Mouse (Mus musculus): ENCODE measurements around the gene Gja4.

Gja4 gene

DNA sequence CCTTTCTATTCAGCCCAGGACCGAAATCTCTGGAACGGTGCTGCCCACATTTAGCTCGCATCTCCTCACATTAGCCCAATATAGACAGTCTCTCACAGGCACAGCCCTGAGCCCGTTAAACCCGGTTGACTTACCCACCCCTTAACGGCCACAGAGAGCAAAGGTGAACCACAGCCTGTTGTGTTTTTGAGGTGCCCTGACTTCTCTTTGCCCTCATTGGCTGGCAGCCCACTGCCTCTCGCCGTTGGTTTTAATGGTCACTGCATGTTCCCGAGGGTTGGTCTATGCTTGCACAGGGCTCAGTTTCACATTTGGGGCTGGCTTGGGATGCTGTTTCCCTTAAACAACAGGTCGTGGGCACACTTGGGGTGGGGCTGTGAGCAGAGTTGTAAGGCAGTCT lies 10.5 kb upstream of the Gja4 start:
- WGBS, result 61% methylated on average over 10 of the region's 10 CpGs

GRCm38 (mm10) chr4:127323651-127324050 lies 9.8 kb upstream of the Gja4 start:
- WGBS, result 89% methylated on average over 3 of the region's 3 CpGs

DNA sequence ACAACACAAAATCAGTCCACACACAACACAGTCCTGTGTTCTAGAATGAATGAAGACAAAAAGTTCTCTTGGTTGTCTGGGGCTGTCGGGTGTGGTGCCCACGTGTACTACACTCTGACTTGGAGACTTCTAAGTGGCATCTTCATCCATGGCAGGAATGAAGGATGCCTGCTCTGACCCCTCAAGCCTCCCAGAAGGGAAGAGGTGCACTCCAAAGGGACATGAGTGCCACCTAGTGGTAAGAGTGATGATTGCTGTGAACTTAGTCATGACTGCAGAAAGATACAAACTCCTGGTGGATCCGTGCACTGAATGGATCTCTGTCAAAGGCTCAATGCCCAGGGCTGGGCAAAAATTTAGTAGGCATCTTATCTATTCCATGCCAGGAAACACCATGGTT lies 5.8 kb upstream of the Gja4 start:
- 5% methylated on average over 3 of the region's 3 CpGs for WGBS

DNA sequence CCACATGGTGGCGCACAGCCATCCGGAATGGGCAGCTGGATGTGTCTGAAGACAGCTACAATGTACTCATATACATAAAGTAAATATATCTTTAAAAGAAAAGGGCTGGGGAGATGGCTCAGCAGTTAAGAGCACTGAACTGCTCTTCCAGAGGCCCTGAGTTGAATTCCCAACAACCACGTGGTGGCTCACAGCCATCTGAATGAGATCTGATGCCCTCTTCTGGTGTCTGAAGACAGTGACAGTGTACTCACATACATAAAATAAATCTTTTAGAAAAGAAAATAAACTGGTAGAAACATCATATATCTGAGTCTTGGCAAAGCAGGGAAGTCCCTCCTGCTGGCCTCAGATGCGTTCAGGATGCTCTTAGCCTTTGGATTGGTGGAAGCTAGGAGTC lies 3.3 kb upstream of the Gja4 start:
- 57% methylated on average over 4 of the region's 4 CpGs for WGBS

- 90% methylated on average over 8 of the region's 8 CpGs for WGBS
Measured at GRCm38 (mm10) chr4:127315753-127316152, 1.9 kb upstream of the Gja4 start.

- WGBS, result 54% methylated on average over 9 of the region's 9 CpGs
Measured at GRCm38 (mm10) chr4:127314585-127314984, 746 bp upstream of the Gja4 start.

DNA sequence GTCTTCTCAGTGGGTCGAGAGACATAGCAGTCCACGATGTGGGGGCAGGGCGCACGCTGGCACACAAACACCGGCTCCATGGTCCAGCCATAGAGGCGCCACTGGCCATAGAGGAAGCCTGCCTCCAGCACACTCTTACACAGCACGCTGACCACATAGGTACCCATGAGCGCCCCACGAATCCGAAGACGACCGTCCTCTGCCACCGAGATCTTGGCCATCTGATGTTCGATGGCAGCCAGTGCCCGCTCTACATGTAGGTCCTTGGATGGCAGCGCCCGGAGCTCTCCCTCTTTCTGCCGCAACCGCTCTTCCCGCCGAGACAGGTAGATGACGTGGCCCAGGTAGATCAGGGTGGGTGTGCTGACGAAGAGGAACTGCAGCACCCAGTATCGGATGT lies 1.5 kb downstream of the Gja4 start:
- 77% methylated on average over 24 of the region's 24 CpGs for WGBS

- WGBS, result 78% methylated on average over 9 of the region's 9 CpGs
Measured at GRCm38 (mm10) chr4:127311561-127311960, 2.3 kb downstream of the Gja4 start.

DNA sequence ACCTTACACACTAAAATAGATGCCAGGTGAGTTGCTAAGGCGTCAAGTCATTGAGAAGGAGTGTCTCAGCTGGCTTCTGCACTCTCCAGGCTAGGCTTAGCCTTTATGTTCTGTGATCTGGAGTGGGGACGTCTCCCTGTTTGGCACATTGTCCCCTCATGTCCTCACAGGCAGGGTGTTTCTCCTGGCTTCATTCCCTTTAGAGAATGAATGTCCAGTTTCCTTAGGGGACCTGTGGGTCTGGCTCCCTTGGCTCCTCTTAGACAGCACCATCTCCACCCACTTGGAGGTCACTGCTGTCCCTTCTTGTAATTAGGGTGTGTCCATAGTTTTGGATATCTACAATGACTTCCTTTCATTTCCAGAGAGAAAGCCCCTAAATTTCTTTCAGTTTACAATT lies 6.9 kb downstream of the Gja4 start:
- WGBS, result 65% methylated on average over 2 of the region's 2 CpGs

GRCm38 (mm10) chr4:127303796-127304195 lies 10.0 kb downstream of the Gja4 start:
- WGBS, result 67% methylated on average over 3 of the region's 3 CpGs

GRCm38 (mm10) chr4:127300503-127300902 lies 13.3 kb downstream of the Gja4 start:
- WGBS, result 60% methylated on average over 5 of the region's 5 CpGs

- WGBS, result 87% methylated on average over 5 of the region's 5 CpGs
Measured at GRCm38 (mm10) chr4:127292631-127293030, 21.2 kb downstream of the Gja4 start.

GRCm38 (mm10) chr4:127289039-127289548 lies 24.7 kb downstream of the Gja4 start:
- 72% methylated on average over 6 of the region's 6 CpGs for WGBS

DNA sequence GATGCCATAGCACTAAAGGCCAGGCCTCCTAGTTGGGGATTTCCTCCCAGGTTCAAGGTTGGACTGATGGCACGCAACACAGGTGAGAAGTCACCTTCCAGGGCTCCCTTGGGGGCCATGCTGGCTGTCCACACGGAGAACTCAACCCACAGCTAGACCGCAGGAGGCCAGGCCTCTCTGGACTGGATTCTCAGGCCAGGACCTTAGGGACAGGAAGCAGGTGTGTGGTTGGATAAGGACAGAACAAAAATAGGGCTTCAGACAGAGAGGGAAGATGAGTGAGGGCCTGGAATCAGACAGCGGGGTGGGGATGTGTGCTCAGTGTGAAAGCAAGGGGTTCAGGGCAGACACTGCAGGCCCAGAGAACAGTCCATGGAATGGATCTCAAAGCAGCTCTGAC lies 26.9 kb downstream of the Gja4 start:
- 75% methylated on average over 4 of the region's 4 CpGs for WGBS

DNA sequence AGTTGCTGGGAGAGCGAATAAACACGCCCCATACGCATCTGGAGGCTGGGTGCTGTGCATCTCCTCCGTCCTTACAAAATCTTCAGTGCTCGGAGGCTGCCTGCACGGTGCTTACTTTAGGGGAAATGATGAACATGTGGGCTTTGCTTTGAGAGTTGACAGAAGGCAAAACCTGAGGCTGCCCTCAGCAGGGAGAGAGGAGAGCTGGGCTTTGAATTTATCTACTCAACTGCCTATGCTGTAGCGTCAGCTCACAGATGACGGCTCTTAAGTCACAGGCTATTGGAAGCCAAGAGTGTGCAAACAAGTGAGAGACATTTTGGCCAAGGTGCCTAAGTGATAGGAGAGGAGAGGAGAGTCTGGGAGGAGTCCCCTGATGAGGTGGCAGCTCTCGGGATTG lies 34.6 kb downstream of the Gja4 start:
- 89% methylated on average over 9 of the region's 9 CpGs for WGBS

- WGBS, result 70% methylated on average over 9 of the region's 9 CpGs
Measured at GRCm38 (mm10) chr4:127278451-127279001, 35.3 kb downstream of the Gja4 start.

- 60% methylated on average over 5 of the region's 5 CpGs for WGBS
Measured at GRCm38 (mm10) chr4:127264183-127264554, 49.7 kb downstream of the Gja4 start.

- 70% methylated on average over 19 of the region's 19 CpGs for WGBS
Measured at GRCm38 (mm10) chr4:127263438-127264182, 50.2 kb downstream of the Gja4 start.

GRCm38 (mm10) chr4:127261601-127262000 lies 52.2 kb downstream of the Gja4 start:
- 92% methylated on average over 14 of the region's 14 CpGs for WGBS
